Mouse (Mus musculus): Measurements from ENCODE around the gene Spdya.
"Not testable (repeated sequence)": the region's sequence is repeated elsewhere in the genome, so short reads cannot be mapped to it uniquely, and the experiment has no call there.

The Spdya gene

DNA sequence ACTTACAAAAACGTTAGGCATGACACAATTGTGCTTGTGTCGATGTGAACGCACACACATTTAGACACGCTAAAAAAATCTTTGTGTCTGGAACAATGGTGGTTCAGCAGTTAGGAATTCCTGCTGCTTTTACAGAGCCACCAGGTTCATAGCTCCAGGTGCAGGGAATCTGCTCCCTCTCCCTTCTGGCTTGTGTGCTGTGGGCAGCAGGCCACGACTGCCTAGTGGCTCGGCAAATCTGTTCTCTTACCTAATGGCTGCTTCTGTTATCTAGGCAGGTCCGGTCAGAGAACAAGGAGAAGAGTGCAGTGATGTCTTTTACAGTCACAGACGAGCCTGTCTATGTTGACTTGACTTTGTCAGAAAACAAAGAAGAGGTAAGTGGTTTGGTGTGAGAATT is 81.5 kb downstream of the Spdya start:
- DNase-seq (ENCODE audit: low read depth) = no peak

GRCm38 (mm10) chr17:71636786-71637185 is 84.9 kb downstream of the Spdya start:
- DNase-seq (ENCODE audit: low read depth) = no peak

DNA sequence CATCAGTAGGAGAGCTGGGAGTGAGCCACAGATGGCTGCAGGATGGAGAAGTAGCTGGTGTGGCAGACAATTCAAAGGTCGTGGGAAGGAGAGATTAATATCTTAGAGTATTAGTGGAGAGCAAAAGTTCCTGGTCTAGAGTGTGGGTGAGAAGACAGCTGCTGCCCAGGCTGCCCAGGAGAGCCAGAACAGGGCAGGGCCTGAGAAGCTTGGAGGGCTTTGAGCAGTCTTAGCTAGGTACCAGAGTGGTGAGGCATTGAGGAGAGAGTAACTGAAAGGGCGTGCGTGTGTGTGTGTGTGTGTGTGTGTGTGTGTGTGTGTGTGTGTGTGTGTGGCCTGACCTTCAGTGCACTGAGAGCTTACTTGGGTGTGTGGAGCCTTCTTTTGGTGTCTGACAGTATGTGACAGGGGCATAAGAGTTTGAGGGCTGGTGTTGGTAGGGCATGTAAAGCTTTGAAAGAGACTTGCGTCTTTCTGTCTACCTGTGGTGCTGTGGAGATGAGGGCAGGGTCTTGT is 85.9 kb downstream of the Spdya start:
- DNase-seq (ENCODE audit: low read depth) = no peak

- not testable (repeated sequence) for DNase-seq (ENCODE audit: low read depth)
These were observed 87.2 kb downstream of the Spdya start for GRCm38 (mm10) chr17:71639056-71639455.

Measured in fibroblast of lung, adult 2 months (primary cell).